Mouse (Mus musculus) cortical plate, adult 2 months (tissue): ENCODE data around the gene Mybl2.

Source experiments
- CTCF ChIP-seq: fragments of 200-500 bp; IDR thresholded peaks from 2 replicates; pipeline ENCODE4 v1.5.1; 2011; ENCODE audit warnings: mild to moderate bottlenecking, control low read depth, low read length; ENCODE audit not compliant: insufficient read depth; ENCODE audit errors: extremely low read depth
- POLR2A ChIP-seq: fragments of 200-500 bp; IDR thresholded peaks from 2 replicates; pipeline ENCODE4 v1.6.1; 2011; ENCODE audit warnings: mild to moderate bottlenecking, low read length, control low read depth; ENCODE audit not compliant: insufficient read depth; ENCODE audit errors: extremely low read depth

GRCm38 (mm10) chr2:163084519-163084918 is 30.0 kb downstream of the Mybl2 start:
- TF ChIP-seq CTCF (no peak), POLR2A (no peak)
